Mouse (Mus musculus) lung, embryonic 14.5 days (tissue): ENCODE measurements at regions not wholly inside any gene's neighbourhood (a gene's known extent, or its start where the extent isn't known, plus 50 kb on each side); places are given as distances from the start of the nearest gene placed in this dataset.

Experiments used
- ATAC-seq: fragments of 200-750 bp; cut with Nextera tagmentation; 2 replicates; pipeline ENCODE4 v1.8.0; 2017; ENCODE audit warnings: mild to moderate bottlenecking, moderate TSS enrichment, moderate library complexity; ENCODE audit not compliant: insufficient read depth
- DNase-seq: peaks from one replicate; pipeline ENCODE4 v3.0.0-alpha.2; 2015
- H3K27ac ChIP-seq: fragments of 300-500 bp; sonication (generic); 2 replicates; pipeline ENCODE4 v1.5.1; 2014; ENCODE audit warnings: low read depth, mild to moderate bottlenecking, moderate library complexity
- H3K27me3 ChIP-seq: fragments of 300-500 bp; sonication (generic); 2 replicates; pipeline ENCODE4 v1.6.1; 2014; ENCODE audit warnings: low read length, control low read depth; ENCODE audit not compliant: insufficient read depth
- H3K36me3 ChIP-seq: fragments of 300-500 bp; sonication (generic); 2 replicates; pipeline ENCODE4 v1.6.1; 2014; ENCODE audit warnings: control low read depth; ENCODE audit not compliant: insufficient read depth
- H3K4me1 ChIP-seq: fragments of 300-500 bp; sonication (generic); 2 replicates; pipeline ENCODE4 v1.6.1; 2014; ENCODE audit warnings: antibody characterized with exemption, control low read depth; ENCODE audit not compliant: insufficient read depth
- H3K4me2 ChIP-seq: fragments of 300-500 bp; sonication (generic); 2 replicates; pipeline ENCODE4 v1.6.1; 2014; ENCODE audit warnings: mild to moderate bottlenecking
- H3K4me3 ChIP-seq: fragments of 300-500 bp; sonication (generic); 2 replicates; pipeline ENCODE4 v1.5.1; 2014; ENCODE audit warnings: low read depth, low read length
- H3K9ac ChIP-seq: fragments of 300-500 bp; sonication (generic); 2 replicates; pipeline ENCODE4 v1.6.1; 2014
- H3K9me3 ChIP-seq: fragments of 300-500 bp; sonication (generic); 2 replicates; pipeline ENCODE4 v1.6.1; 2016; ENCODE audit warnings: low read depth, low read length, control low read depth
- CTCF ChIP-seq: IDR thresholded peaks from 2 replicates; pipeline ENCODE4 v1.5.1; 2016; ENCODE audit warnings: antibody characterized with exemption, low read depth
- WGBS: fragments of 180-500 bp; shearing (Covaris S2); extraction: QIAGEN DNeasy Blood & Tissue Kit; methylation state at CpG from one replicate; pipeline ENCODE4 v1.1.7; 2014; 5-methylcytosine and 5-hydroxymethylcytosine counted together

DNA sequence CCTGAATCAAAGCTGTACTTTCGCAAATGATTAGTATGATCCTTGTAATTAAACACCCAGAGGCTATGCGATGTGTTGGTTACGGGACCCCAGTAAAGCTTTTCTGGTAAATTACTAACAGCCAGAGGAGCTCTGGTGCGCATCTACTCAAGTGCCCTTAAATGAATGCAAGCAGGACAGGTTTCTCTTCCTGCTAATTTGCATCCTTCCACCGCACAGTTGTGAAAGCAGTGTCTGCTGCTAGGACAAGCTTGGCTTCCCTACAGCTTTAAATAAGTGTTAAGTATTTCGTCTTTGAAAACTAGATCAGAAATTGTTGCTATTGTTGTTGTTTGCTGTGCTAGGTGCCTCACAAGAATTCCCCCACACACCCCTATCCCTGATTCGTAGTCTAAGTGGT, 62.4 kb upstream of the Supt20 start:
- ATAC-seq (no peak), DNase-seq (no peak)
- Histone ChIP-seq H3K9me3 (peaks cover 5% of the 10 kb centered on the region; the same call in 1 of the 2 replicates), H3K36me3 (no peaks in the 10 kb centered on the region), H3K4me2 (no peak overlapping the region), H3K9ac (no peak overlapping the region), H3K27me3 (no peaks in the 10 kb centered on the region), H3K4me1 (no peaks in the 10 kb centered on the region), H3K27ac (no peak overlapping the region), H3K4me3 (no peak overlapping the region)
- no peak for TF ChIP-seq CTCF
- 86% methylated on average over 7 of the region's 7 CpGs for WGBS

DNA sequence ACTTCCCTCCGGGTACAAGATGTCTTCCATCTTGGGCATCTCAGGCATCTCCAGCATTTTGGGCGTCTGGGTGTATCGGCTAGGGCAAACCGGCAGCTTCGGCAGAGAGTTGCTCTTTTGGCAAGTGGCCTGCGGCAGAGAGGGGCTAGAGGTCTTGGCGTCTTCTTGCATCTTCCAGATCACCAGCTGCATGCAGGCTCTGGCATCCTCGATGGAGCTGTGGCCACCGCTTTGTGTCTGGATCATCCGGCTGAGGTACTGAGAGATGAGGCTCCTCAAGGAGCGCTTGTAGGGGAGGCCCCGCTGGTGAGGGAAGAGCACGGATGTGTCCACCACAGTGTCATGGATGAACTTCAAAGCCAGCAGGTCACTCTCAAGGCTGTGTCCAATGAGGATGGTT, 59.9 kb upstream of the Supt20 start:
- peaks cover 5% of the 10 kb centered on the region; the same call in 1 of the 2 replicates for H3K9me3 ChIP-seq
- TF ChIP-seq CTCF: no peak

DNA sequence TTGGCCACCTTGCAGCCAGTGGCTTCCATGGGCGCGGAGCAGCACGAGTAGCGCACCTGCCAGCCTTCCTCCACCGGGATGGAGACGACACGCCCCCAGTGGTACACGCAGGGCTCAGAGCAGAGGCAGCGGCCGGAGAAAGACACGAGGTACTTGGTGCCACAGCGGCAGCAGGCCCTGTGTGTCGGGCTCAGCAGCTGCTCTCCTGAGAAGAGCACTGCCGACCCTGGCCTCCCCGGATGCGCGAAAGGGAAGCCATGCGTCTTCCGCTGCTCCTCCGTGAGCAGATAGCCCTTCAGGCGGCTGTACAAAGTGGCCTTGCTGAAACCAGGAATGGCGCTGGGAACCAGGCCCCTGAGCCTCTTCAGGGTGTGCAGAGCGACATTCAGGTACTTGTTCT, 59.2 kb upstream of the Supt20 start:
- Histone ChIP-seq H3K4me1 (no peaks in the 10 kb centered on the region), H3K27me3 (no peaks in the 10 kb centered on the region), H3K27ac (no peak overlapping the region), H3K9ac (no peak overlapping the region), H3K36me3 (no peaks in the 10 kb centered on the region), H3K4me3 (no peak overlapping the region), H3K9me3 (peaks cover 5% of the 10 kb centered on the region; the same call in 1 of the 2 replicates), H3K4me2 (no peak overlapping the region)
- no peak for TF ChIP-seq CTCF
- WGBS: 91% methylated on average over 23 of the region's 23 CpGs
- DNase-seq (no peak), ATAC-seq (no peak)

More for the DNA sequence above, 59.9 kb upstream of the Supt20 start:
- H3K9ac ChIP-seq: no peak overlapping the region
- DNase-seq: no peak
- no peak overlapping the region for H3K27ac ChIP-seq
- H3K27me3 ChIP-seq: no peaks in the 10 kb centered on the region
- no peak for ATAC-seq
- WGBS: 99% methylated on average over 13 of the region's 13 CpGs
- H3K4me3 ChIP-seq: no peak overlapping the region
- no peak overlapping the region for H3K4me2 ChIP-seq
- H3K36me3 ChIP-seq: no peaks in the 10 kb centered on the region
- no peaks in the 10 kb centered on the region for H3K4me1 ChIP-seq

DNA sequence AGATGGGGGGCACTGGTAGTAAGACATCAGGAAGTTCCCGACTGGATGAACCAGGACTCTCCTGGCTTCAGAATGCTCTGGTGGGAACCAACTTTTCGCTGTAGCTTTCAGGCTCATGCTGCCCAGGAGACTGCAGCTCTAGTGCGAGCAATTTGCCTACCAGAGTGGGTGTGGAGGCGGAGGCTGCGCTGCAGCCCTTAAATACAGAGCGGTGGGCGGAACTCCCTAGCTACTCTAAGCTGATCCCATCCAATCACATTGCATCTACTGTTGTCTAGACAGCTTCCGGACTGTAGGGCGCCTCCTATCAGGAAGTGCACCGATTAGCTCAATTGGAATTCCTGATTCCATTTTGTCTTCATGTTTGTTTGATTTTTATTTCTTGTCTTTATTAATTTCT, 58.2 kb upstream of the Supt20 start:
- H3K9me3 ChIP-seq: peaks cover 5% of the 10 kb centered on the region; the same call in 1 of the 2 replicates
- H3K36me3 ChIP-seq: no peaks in the 10 kb centered on the region
- H3K9ac ChIP-seq: no peak overlapping the region
- DNase-seq (no peak), ATAC-seq (no peak)
- no peaks in the 10 kb centered on the region for H3K27me3 ChIP-seq
- WGBS: 96% methylated on average over 10 of the region's 10 CpGs
- H3K4me3 ChIP-seq: no peak overlapping the region
- H3K4me2 ChIP-seq: no peak overlapping the region
- H3K4me1 ChIP-seq: no peaks in the 10 kb centered on the region
- no peak overlapping the region for H3K27ac ChIP-seq
- no peak for TF ChIP-seq CTCF
